Mouse (Mus musculus) intestine, postnatal 0 days (tissue): Measurements from ENCODE around the gene Pax6. TPM values are rescaled to one million over a fixed set of nuclear protein-coding genes. Genes with fewer than 3 reads are reported as not detected.

Experiments
- ATAC-seq: fragments of 200-750 bp; cut with Nextera tagmentation; 2 replicates; pipeline ENCODE4 v1.8.0; 2017; ENCODE audit warnings: mild to moderate bottlenecking, moderate TSS enrichment, moderate library complexity
- H3K27ac ChIP-seq: fragments of 300-500 bp; sonication (generic); 2 replicates; pipeline ENCODE4 v1.5.1; 2014; ENCODE audit warnings: mild to moderate bottlenecking, low read depth, low read length, moderate library complexity
- H3K27me3 ChIP-seq: fragments of 300-500 bp; sonication (generic); replicated peaks from 2 replicates; pipeline ENCODE4 v1.6.1; 2014; ENCODE audit warnings: low read length, mixed read lengths; ENCODE audit not compliant: control insufficient read depth, insufficient read depth
- H3K36me3 ChIP-seq: fragments of 300-500 bp; sonication (generic); 2 replicates; pipeline ENCODE4 v1.6.1; 2014; ENCODE audit warnings: mild to moderate bottlenecking, moderate library complexity; ENCODE audit not compliant: control insufficient read depth, insufficient read depth
- H3K4me1 ChIP-seq: fragments of 300-500 bp; sonication (generic); replicated peaks from 2 replicates; pipeline ENCODE4 v1.6.1; 2014; ENCODE audit warnings: antibody characterized with exemption, low read length, mixed read lengths; ENCODE audit not compliant: control insufficient read depth, insufficient read depth
- H3K4me2 ChIP-seq: fragments of 300-500 bp; sonication (generic); replicated peaks from 2 replicates; pipeline ENCODE4 v1.6.1; 2014; ENCODE audit warnings: low read depth, mild to moderate bottlenecking, moderate library complexity
- H3K4me3 ChIP-seq: fragments of 300-500 bp; sonication (generic); 2 replicates; pipeline ENCODE4 v1.5.1; 2014; ENCODE audit warnings: low read depth, low read length
- H3K9ac ChIP-seq: fragments of 300-500 bp; sonication (generic); 2 replicates; pipeline ENCODE4 v1.6.1; 2014; ENCODE audit warnings: mild to moderate bottlenecking, low read depth, low read length
- H3K9me3 ChIP-seq: fragments of 300-500 bp; sonication (generic); 2 replicates; pipeline ENCODE4 v1.6.1; 2016; ENCODE audit warnings: mixed run types; ENCODE audit not compliant: control insufficient read depth
- CTCF ChIP-seq: sonication (generic); IDR thresholded peaks from 2 replicates; pipeline ENCODE4 v1.5.1; 2016; ENCODE audit warnings: low read depth, mild to moderate bottlenecking, control low read depth, antibody characterized with exemption, moderate library complexity
- WGBS: fragments of 180-500 bp; shearing (Covaris S2); extraction: QIAGEN DNeasy Blood & Tissue Kit; methylation state at CpG from one replicate; pipeline ENCODE4 v1.1.7; 2014; 5-methylcytosine and 5-hydroxymethylcytosine counted together
- polyA plus RNA-seq: library from polyadenylated mRNA; unstranded; fragments of >200 nt; fragmentation: Nextera tagmentation; extraction: Ambion mirVana; gene quantifications from 2 replicates; pipeline ENCODE4 v1.2.1, GENCODE M21; 2015

Pax6 gene
- polyA plus RNA-seq, 1 experiment from 2014 or later = 0.43 TPM

GRCm38 (mm10) chr2:105669881-105670730 is 1.4 kb downstream of the Pax6 start:
- no peak overlapping the region for H3K27ac ChIP-seq
- TF ChIP-seq CTCF = no peak
- no peaks in the 10 kb centered on the region for H3K36me3 ChIP-seq
- 3% methylated on average over 29 of the region's 29 CpGs for WGBS
- H3K9ac ChIP-seq = no peak overlapping the region
- no peaks in the 10 kb centered on the region for H3K9me3 ChIP-seq
- 0 out of 2 replicates have a peak overlapping the region, but pooled peaks have one; percentile 13 for H3K4me2 ChIP-seq
- 0 out of 2 replicates have a peak overlapping the region, but pooled peaks have one; percentile 18 for H3K4me3 ChIP-seq
- H3K27me3 ChIP-seq = peaks cover 99% of the 10 kb centered on the region
- ATAC-seq = 0 out of 2 replicates have a peak, but pooled peaks have one; percentile 23
- H3K4me1 ChIP-seq = 0 out of 2 replicates have a peak, but pooled peaks cover 2% of the 10 kb centered on the region

- TF ChIP-seq CTCF = no peak
- Histone ChIP-seq H3K27ac (no peak overlapping the region), H3K36me3 (no peaks in the 10 kb centered on the region), H3K4me2 (no peak overlapping the region), H3K9me3 (no peaks in the 10 kb centered on the region), H3K9ac (no peak overlapping the region), H3K4me1 (0 out of 2 replicates have a peak, but pooled peaks cover 2% of the 10 kb centered on the region), H3K4me3 (no peak overlapping the region), H3K27me3 (peaks cover 99% of the 10 kb centered on the region)
- WGBS = 3% methylated on average over 6 of the region's 6 CpGs
- ATAC-seq = no peak
Observed at GRCm38 (mm10) chr2:105670731-105671095, 2.0 kb downstream of the Pax6 start.

GRCm38 (mm10) chr2:105671116-105671797 is 2.6 kb downstream of the Pax6 start:
- Histone ChIP-seq H3K27me3 (peaks cover 99% of the 10 kb centered on the region), H3K27ac (no peak overlapping the region), H3K4me3 (no peak overlapping the region), H3K9me3 (no peaks in the 10 kb centered on the region), H3K36me3 (no peaks in the 10 kb centered on the region), H3K4me1 (0 out of 2 replicates have a peak, but pooled peaks cover 2% of the 10 kb centered on the region), H3K9ac (no peak overlapping the region), H3K4me2 (no peak overlapping the region)
- 3% methylated on average over 9 of the region's 9 CpGs for WGBS
- no peak for ATAC-seq
- no peak for TF ChIP-seq CTCF

GRCm38 (mm10) chr2:105671798-105672595 is 3.3 kb downstream of the Pax6 start:
- no peaks in the 10 kb centered on the region for H3K36me3 ChIP-seq
- H3K9ac ChIP-seq = no peak overlapping the region
- H3K27ac ChIP-seq = no peak overlapping the region
- H3K4me3 ChIP-seq = peak overlapping the region; percentile 16; the same call in 1 of the 2 replicates
- 0 out of 2 replicates have a peak, but pooled peaks cover 2% of the 10 kb centered on the region for H3K4me1 ChIP-seq
- peaks cover 99% of the 10 kb centered on the region for H3K27me3 ChIP-seq
- TF ChIP-seq CTCF = peak; percentile 26; the same call in 1 of the 2 replicates
- H3K9me3 ChIP-seq = no peaks in the 10 kb centered on the region
- peak overlapping the region; percentile 17; the same call in 1 of the 2 replicates for H3K4me2 ChIP-seq
- no peak for ATAC-seq
- WGBS = under 1% methylated on average over 25 of the region's 25 CpGs

- no peak for TF ChIP-seq CTCF
- H3K27ac ChIP-seq = no peak overlapping the region
- peak overlapping the region; percentile 16; the same call in 1 of the 2 replicates for H3K4me3 ChIP-seq
- H3K9ac ChIP-seq = no peak overlapping the region
- H3K27me3 ChIP-seq = peaks cover 99% of the 10 kb centered on the region
- no peaks in the 10 kb centered on the region for H3K36me3 ChIP-seq
- 3% methylated on average over 16 of the region's 16 CpGs for WGBS
- H3K4me1 ChIP-seq = 0 out of 2 replicates have a peak, but pooled peaks cover 2% of the 10 kb centered on the region
- peak overlapping the region; percentile 17; the same call in 1 of the 2 replicates for H3K4me2 ChIP-seq
- no peaks in the 10 kb centered on the region for H3K9me3 ChIP-seq
- ATAC-seq = no peak
Observed at GRCm38 (mm10) chr2:105672596-105672960, 3.9 kb downstream of the Pax6 start.
